Mouse (Mus musculus) MEL (cell line): Measurements from ENCODE around the gene Tmbim6. TPM values are rescaled to one million over a fixed set of nuclear protein-coding genes. Genes with fewer than 3 reads are reported as not detected.

Experiments used
- DNase-seq: peaks from one replicate; pipeline ENCODE4 v3.0.0; 2011; ENCODE audit warnings: low read depth, low spot score
- H3K27ac ChIP-seq: 2 replicates; pipeline ENCODE4 v1.5.1; 2012; ENCODE audit warnings: low read depth, mild to moderate bottlenecking, control low read depth, low read length, moderate library complexity; ENCODE audit not compliant: control insufficient read depth
- H3K27me3 ChIP-seq, 2 experiments: fragments of 150-350 bp in 1 of 2; sonication (generic) in 1 of 2; 2 replicates each; pipeline ENCODE4 v1.6.1; 2012; ENCODE audit warnings: low read length in 2 of 2, mild to moderate bottlenecking in 2 of 2, improper control_type of control experiment in 1 of 2, moderate library complexity in 1 of 2; ENCODE audit not compliant: insufficient read depth in 2 of 2, control insufficient read depth in 1 of 2
- H3K36me3 ChIP-seq, 2 experiments: 2 replicates each; pipeline ENCODE4 v1.6.1; 2012 to 2014; ENCODE audit warnings: low read length in 2 of 2, improper control_type of control experiment in 1 of 2, inconsistent platforms in 1 of 2, mild to moderate bottlenecking in 1 of 2; ENCODE audit not compliant: insufficient read depth in 2 of 2, control insufficient read depth in 1 of 2
- H3K4me1 ChIP-seq, 2 experiments: fragments of 150-350 bp in 1 of 2; sonication (generic) in 1 of 2; 2 replicates each; pipeline ENCODE4 v1.6.1; 2012; ENCODE audit warnings: low read length in 2 of 2, improper control_type of control experiment in 1 of 2, mild to moderate bottlenecking in 1 of 2; ENCODE audit not compliant: insufficient read depth in 2 of 2, control insufficient read depth in 1 of 2
- H3K4me3 ChIP-seq, 2 experiments: fragments of 150-350 bp in 1 of 2; sonication (generic) in 1 of 2; 2 replicates each; pipeline ENCODE4 v1.5.1; 2012; ENCODE audit warnings: low read depth in 2 of 2, low read length in 2 of 2, mild to moderate bottlenecking in 2 of 2, moderate library complexity in 2 of 2, control low read depth in 1 of 2, improper control_type of control experiment in 1 of 2; ENCODE audit not compliant: control insufficient read depth in 1 of 2, insufficient read depth in 1 of 2
- H3K79me2 ChIP-seq: 2 replicates; pipeline ENCODE4 v1.6.1; 2012; ENCODE audit warnings: mild to moderate bottlenecking, low read length, moderate library complexity; ENCODE audit not compliant: control insufficient read depth, poor library complexity, insufficient read depth
- H3K9ac ChIP-seq: 2 replicates; pipeline ENCODE4 v1.6.1; 2012; ENCODE audit warnings: low read depth, mild to moderate bottlenecking, control low read depth, low read length, moderate library complexity; ENCODE audit not compliant: control insufficient read depth, poor library complexity, severe bottlenecking
- H3K9me3 ChIP-seq: fragments of 150-350 bp; sonication (generic); replicated peaks from 2 replicates; pipeline ENCODE4 v1.6.1; 2012; ENCODE audit warnings: mild to moderate bottlenecking, low read length, improper control_type of control experiment, moderate library complexity; ENCODE audit not compliant: insufficient read depth
- CHD1 ChIP-seq: IDR thresholded peaks from 2 replicates; pipeline ENCODE4 v1.6.1; 2012; ENCODE audit warnings: low read depth, mild to moderate bottlenecking, inconsistent platforms, low read length, improper control_type of control experiment
- CHD2 ChIP-seq: IDR thresholded peaks from 2 replicates; pipeline ENCODE4 v1.6.1; 2011; ENCODE audit warnings: low read length, improper control_type of control experiment
- E2F4 ChIP-seq: IDR thresholded peaks from 2 replicates; pipeline ENCODE4 v1.6.1; 2011; ENCODE audit warnings: low read depth, low read length, improper control_type of control experiment, borderline replicate concordance
- ELF1 ChIP-seq: IDR thresholded peaks from 2 replicates; pipeline ENCODE4 v1.6.1; 2014; ENCODE audit warnings: low read depth, mild to moderate bottlenecking, inconsistent platforms, low read length, improper control_type of control experiment, moderate library complexity
- EP300 ChIP-seq, 2 experiments: IDR thresholded peaks; 2 replicates each; pipeline ENCODE4 v1.6.1; 2011; ENCODE audit warnings: improper control_type of control experiment in 2 of 2, low read length in 2 of 2, low read depth in 1 of 2, mild to moderate bottlenecking in 1 of 2
- ETS1 ChIP-seq: IDR thresholded peaks from 2 replicates; pipeline ENCODE4 v1.6.1; 2012; ENCODE audit warnings: low read depth, mild to moderate bottlenecking, inconsistent platforms, low read length, improper control_type of control experiment, moderate library complexity
- GABPA ChIP-seq: IDR thresholded peaks from 2 replicates; pipeline ENCODE4 v1.6.1; 2012; ENCODE audit warnings: low read depth, mild to moderate bottlenecking, inconsistent platforms, low read length, improper control_type of control experiment, moderate library complexity
- GATA1 ChIP-seq: IDR thresholded peaks from 2 replicates; pipeline ENCODE4 v1.6.1; 2011; ENCODE audit warnings: low read depth, low read length, improper control_type of control experiment
- HCFC1 ChIP-seq: IDR thresholded peaks from 2 replicates; pipeline ENCODE4 v1.6.1; 2012; ENCODE audit warnings: low read depth, mild to moderate bottlenecking, inconsistent platforms, low read length, improper control_type of control experiment, moderate library complexity
- JUND ChIP-seq: IDR thresholded peaks from 2 replicates; pipeline ENCODE4 v1.6.1; 2011; ENCODE audit warnings: low read depth, mild to moderate bottlenecking, improper control_type of control experiment, low read length
- KAT2A ChIP-seq: conservative IDR thresholded peaks from 2 replicates; pipeline ENCODE4 v1.6.1; 2012; ENCODE audit warnings: low read depth, low read length, improper control_type of control experiment, inconsistent platforms
- MAZ ChIP-seq: IDR thresholded peaks from 2 replicates; pipeline ENCODE4 v1.6.1; 2012; ENCODE audit warnings: low read depth, mild to moderate bottlenecking, inconsistent platforms, low read length, improper control_type of control experiment
- NELFE ChIP-seq: IDR thresholded peaks from 2 replicates; pipeline ENCODE4 v1.6.1; 2011; ENCODE audit warnings: low read depth, low read length, improper control_type of control experiment
- POLR2AphosphoS2 ChIP-seq: IDR thresholded peaks from 2 replicates; pipeline ENCODE4 v1.6.1; 2011; ENCODE audit warnings: low read length, improper control_type of control experiment
- RCOR1 ChIP-seq: IDR thresholded peaks from 2 replicates; pipeline ENCODE4 v1.6.1; 2012; ENCODE audit warnings: low read depth, mild to moderate bottlenecking, inconsistent platforms, low read length, improper control_type of control experiment
- SIN3A ChIP-seq: IDR thresholded peaks from 2 replicates; pipeline ENCODE4 v1.6.1; 2012; ENCODE audit warnings: low read length, improper control_type of control experiment, inconsistent platforms
- TAL1 ChIP-seq: IDR thresholded peaks from 2 replicates; pipeline ENCODE4 v1.6.1; 2012; ENCODE audit warnings: mild to moderate bottlenecking, inconsistent platforms, low read length, moderate library complexity, mixed read lengths
- TBP ChIP-seq: IDR thresholded peaks from 2 replicates; pipeline ENCODE4 v1.8.0; 2011; ENCODE audit warnings: low read depth, low read length, improper control_type of control experiment
- TCF12 ChIP-seq: IDR thresholded peaks from 2 replicates; pipeline ENCODE4 v1.6.1; 2014; ENCODE audit warnings: low read depth, mild to moderate bottlenecking, inconsistent platforms, low read length, improper control_type of control experiment, moderate library complexity
- ZC3H11A ChIP-seq: IDR thresholded peaks from 2 replicates; pipeline ENCODE4 v1.6.1; 2012; ENCODE audit warnings: low read depth, mild to moderate bottlenecking, inconsistent platforms, low read length, improper control_type of control experiment
- ZNF384 ChIP-seq: IDR thresholded peaks from 2 replicates; pipeline ENCODE4 v1.6.1; 2012; ENCODE audit warnings: low read depth, mild to moderate bottlenecking, inconsistent platforms, low read length, improper control_type of control experiment
- polyA plus RNA-seq, 2 experiments: library from polyadenylated mRNA; stranded (reverse) in 1 of 2; unstranded in 1 of 2; fragments of >175 nt in 1 of 2; fragments of >200 nt in 1 of 2; gene quantifications; 2 replicates each; pipeline versions ENCODE4 v1.2.1 to v1.2.4; 2012; ENCODE audit warnings: low replicate concordance in 2 of 2, low read depth in 1 of 2; ENCODE audit not compliant: insufficient read length in 2 of 2, insufficient read depth in 1 of 2, missing spikeins in 1 of 2
- total RNA-seq: library from RNA; depleted of rRNA; stranded (reverse); fragments of 300-350 nt; gene quantifications from 2 replicates; pipeline ENCODE4 v1.2.3, GENCODE M21; 2012

Gene Tmbim6
- total and polyA plus RNA-seq, 3 experiments, result 243 to 339 TPM; not detected in 1

DNA sequence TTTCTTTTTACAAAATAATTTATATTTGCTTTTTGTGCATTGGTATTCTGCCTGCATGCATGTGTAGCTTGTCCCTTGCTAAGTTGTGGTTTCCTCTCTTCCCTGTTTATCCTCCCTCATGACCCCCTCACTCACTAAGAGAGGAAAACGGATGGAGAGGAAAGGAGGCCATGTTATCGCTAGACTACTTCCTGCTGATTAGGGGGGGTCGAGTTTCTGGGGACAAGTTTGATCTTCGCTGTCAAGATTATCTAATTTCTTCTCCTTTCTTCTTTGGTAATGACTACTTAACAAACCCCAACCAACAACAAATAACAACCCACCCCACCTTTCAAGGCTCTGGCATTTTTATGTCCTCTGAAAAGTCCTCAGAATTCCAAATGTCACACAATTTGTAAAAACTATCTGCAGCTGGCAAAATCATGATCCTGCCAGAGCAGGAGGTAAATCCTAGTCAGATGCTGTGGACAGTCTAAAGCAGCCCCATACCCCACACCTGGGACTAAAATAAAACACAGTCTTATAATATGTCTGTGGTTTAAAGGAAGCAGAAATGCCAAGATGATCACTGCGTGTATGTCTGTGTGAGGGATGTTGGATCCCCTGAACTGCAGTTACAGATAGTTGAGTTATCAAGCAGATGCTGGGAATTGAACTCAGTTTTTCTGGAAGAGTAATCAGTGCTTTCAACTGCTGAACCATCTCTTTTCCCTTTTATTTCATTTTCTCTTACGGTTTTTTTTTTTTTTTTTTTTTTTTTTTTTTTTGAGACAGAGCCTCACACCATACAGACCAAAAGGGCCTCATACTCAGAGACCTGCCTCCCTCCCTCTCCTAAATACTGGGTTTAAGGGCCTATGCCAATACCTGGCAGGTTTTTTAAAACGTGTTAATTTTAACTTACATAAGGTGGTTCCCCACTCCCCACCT is 1.9 kb upstream of the Tmbim6 start:
- peaks cover 19 to 40% of the 10 kb centered on the region in 2 experiments for H3K4me1 ChIP-seq
- H3K27me3 ChIP-seq, result no peaks in the 10 kb centered on the region
- DNase-seq, result peak; percentile 65
- TF ChIP-seq TBP (peak; percentile 41; the same call in 1 of the 2 replicates), CHD2 (0 out of 2 replicates have a peak, but pooled peaks have one; percentile 28), ZC3H11A (no peak), ELF1 (peak; percentile 50; the same call in 1 of the 2 replicates), CHD1 (peak; percentile 56; the same call in 1 of the 2 replicates), TCF12 (peak; percentile 26; the same call in 1 of the 2 replicates), RCOR1 (peak; percentile 27; the same call in 1 of the 2 replicates), E2F4 (no peak), KAT2A (no peak), POLR2AphosphoS2 (no peak), ETS1 (peak; percentile 62), ZNF384 (peak; percentile 80), GABPA (no peak), GATA1 (peak; percentile 94), NELFE (no peak; the same call in 1 of the 2 replicates), HCFC1 (no peak), MAZ (peak; percentile 90), EP300 (IDR thresholded peaks at IDR 0.05; ENCODE audit: low read depth in 1 of 2, low read length in 2 of 2) (peak; percentile 80 to 87), SIN3A (peak; percentile 68; the same call in 1 of the 2 replicates), JUND (0 out of 2 replicates have a peak, but pooled peaks have one; percentile 21), TAL1 (no peak)
- TF ChIP-seq, all 39 proteins: peak for 13
- H3K9ac ChIP-seq, result peak overlapping the region; percentile 41
- H3K27ac ChIP-seq, result peak overlapping the region; percentile 74
- no peaks in the 10 kb centered on the region for H3K9me3 ChIP-seq
- peaks cover 29% of the 10 kb centered on the region for H3K79me2 ChIP-seq
- peaks cover 0 to 42% of the 10 kb centered on the region in 2 experiments; a peak in 2 of 4 replicates for H3K36me3 ChIP-seq
- H3K4me3 ChIP-seq, result peak overlapping the region; percentile 7 to 12; a peak in 3 of 4 replicates
